Mouse (Mus musculus): ENCODE results near the gene Epas1.

The Epas1 gene

DNA sequence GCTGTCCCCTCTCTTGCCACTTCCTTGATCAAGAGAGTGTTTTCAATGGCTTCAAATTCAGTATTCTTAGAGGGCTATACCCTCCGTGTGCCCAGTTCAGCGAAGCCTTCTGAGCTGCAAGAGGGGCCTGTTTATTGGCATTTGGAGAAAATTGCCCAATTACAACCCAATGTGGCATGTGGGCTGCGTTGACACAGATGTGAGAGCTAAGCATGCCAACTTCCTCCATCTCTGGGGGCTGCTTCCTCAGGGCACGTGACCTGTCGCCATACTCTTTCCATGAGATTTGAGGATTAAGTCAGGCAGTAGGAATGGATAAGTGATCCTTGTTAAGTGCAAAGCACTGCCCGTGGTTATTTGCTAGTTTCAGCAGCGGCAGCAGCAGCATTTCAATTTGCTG, 34.3 kb downstream of the Epas1 start:
- 64% methylated on average over 7 of the region's 7 CpGs for WGBS

- WGBS: 71% methylated on average over 6 of the region's 6 CpGs
Observed at GRCm38 (mm10) chr17:86788316-86788715, 34.8 kb downstream of the Epas1 start.

DNA sequence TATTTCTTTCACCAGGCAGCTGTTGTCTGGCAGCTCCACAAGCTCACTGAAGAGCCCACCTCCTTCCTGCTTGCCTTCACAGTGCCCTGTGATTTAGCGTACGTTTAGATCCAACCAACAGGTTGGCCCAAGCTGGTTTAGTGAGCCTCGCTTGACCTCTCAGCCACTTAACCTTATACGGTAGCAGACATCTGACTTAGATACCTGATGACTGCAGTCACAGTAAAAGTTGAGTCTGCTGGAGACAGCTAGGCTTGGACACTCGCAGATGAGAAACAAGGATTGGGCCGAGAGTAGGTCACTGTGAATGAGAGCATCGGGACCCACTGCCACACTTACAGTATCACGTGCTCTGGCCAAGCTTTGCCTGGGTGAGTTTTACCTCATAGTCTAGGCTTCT, 38.4 kb downstream of the Epas1 start:
- 80% methylated on average over 8 of the region's 8 CpGs for WGBS

DNA sequence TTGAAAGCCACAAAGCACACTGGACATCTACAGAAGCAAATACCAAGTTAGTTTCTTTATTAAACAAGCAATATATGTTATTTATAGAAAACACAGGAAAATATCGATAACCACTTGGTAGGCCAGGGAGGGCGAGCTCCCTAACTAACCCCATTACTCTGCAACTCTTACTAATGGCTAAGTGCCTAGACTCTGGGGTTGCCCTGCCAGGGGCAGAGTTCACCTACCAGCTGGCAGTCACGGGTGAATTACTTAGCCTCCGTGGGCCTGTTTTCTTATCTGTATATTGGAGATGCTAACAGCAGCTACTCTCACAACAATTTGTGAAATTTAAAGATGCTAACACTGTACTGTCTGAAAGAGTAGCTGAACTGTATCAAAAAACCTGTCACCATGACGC, 42.3 kb downstream of the Epas1 start:
- WGBS: 74% methylated on average over 5 of the region's 5 CpGs

DNA sequence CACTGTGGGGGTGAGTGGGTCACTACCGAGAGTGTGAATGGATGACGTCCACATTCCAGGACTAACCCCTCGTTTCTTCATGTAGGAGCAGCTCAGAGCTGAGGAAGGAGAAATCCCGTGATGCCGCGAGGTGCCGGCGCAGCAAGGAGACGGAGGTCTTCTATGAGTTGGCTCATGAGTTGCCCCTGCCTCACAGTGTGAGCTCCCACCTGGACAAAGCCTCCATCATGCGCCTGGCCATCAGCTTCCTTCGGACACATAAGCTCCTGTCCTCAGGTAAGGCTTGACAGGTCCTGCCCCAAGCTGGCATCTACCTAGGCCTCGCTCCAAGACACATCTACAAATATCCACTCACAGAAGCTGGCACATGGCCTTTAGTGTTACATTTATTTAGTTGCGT, 43.5 kb downstream of the Epas1 start:
- 79% methylated on average over 13 of the region's 13 CpGs for WGBS

- 71% methylated on average over 8 of the region's 8 CpGs for WGBS
Observed at GRCm38 (mm10) chr17:86798460-86798859, 45.0 kb downstream of the Epas1 start.

DNA sequence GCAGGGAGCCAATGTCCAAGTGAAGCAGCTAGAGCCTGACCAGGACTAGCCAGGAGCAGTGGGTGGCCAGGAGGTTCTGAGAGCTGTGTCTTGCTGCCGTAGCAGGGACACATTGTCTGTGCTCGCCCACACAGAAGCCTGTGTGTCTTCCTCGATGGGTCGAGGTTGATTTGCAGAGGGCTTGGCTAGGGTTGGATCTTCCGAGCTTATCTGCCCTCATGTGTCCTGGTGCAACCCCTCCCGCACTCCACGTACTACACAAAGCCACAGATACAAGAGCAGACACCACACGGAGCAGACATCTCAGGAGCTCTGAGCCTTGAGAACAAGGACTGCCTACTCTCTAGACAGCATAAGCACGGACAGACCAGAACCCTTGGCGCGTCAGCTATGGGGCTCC, 45.5 kb downstream of the Epas1 start:
- WGBS: 69% methylated on average over 11 of the region's 11 CpGs

DNA sequence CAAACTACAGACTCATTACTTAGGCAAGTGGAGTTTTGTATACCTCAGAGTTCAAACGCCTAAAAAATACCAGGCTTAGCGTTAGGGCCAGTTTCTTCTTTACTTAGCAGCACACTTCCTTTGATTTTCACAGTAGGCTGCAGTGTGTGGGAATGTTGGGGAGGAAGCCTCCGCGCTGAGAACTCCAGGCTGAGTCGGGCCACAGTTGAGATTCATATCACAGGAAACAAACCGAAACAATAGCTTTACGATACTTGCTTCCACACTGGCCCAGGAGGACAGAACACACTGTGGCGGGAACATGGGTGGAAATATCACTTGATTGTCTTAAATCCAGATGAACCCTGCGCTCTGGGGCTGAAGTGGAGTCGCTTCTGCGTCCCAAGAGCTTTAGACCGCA, 47.0 kb downstream of the Epas1 start:
- WGBS: 44% methylated on average over 12 of the region's 12 CpGs

DNA sequence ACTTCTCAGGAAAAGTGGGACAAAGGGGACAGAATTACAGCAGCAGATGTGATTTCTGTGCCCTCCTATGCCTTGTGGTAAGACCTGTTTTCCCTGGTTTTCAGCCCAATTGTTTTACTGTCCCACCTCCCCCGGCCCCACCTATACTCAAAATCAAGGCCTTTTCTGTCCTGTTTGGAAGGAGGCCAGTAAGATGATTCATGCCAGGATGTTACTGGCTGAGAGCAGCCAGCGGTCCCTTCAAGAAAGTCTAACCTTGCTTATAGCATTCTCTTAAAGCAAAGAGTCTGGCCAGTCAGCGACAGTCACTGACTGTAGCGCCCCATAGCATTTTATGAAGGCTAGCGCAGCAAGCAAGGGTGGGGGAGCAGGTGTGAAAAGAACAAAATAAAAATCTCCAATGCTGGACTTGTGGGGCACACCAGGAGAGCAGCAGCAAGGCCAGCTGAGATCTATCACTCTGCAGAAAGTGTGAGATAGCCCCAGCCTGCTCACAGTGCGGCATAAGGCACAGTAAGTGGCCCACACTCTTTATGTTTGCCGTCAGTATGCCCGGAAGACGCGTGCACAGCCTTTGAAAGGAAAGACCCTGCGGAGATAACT, 47.8 kb downstream of the Epas1 start:
- 55% methylated on average over 11 of the region's 11 CpGs for WGBS

- 50% methylated on average over 9 of the region's 9 CpGs for WGBS
Observed at GRCm38 (mm10) chr17:86801876-86802275, 48.4 kb downstream of the Epas1 start.

- WGBS: 62% methylated on average over 9 of the region's 9 CpGs
Observed at GRCm38 (mm10) chr17:86802351-86802985, 49.0 kb downstream of the Epas1 start.

- WGBS: 75% methylated on average over 10 of the region's 10 CpGs
Observed at GRCm38 (mm10) chr17:86803147-86803546, 49.6 kb downstream of the Epas1 start.

DNA sequence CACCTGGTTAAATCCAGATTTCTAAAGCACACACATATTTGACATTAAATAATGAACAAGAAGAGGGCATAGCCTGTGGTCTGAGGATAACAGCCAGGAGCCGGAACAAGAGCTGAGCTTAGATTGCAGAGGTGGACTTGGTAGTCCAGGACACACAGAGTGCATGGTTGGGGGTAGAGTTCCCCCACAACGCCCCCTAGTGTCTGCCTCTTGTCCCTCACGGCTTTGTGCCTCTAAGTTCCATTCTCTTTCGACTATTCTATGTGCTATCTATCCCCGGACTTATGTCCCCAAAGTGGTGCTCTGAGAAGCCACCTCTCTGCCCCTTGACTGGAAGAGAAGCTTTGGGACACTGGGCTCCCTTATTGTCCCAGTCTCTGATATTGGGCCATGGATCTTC, 50.2 kb downstream of the Epas1 start:
- WGBS: 75% methylated on average over 5 of the region's 5 CpGs

DNA sequence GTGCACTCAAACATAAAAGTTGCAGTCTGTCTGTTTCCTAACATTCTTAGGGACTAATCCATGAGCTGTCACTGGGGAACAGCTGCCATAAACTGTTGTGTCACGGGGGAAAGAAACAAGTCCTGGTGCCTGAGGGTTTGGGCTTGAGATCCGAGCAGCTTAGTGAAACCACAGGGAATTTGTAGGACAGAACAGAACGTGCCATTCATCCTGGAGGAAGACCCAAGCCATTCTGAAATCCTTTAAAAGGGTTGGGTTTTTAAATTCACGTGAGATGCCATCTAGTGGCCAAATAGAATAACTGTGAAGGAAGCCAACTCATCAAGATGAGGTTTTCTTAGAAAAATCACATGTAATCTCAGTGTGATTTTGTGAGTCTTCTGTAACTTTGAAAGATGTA, 58.5 kb downstream of the Epas1 start:
- WGBS: 5% methylated on average over 4 of the region's 4 CpGs

DNA sequence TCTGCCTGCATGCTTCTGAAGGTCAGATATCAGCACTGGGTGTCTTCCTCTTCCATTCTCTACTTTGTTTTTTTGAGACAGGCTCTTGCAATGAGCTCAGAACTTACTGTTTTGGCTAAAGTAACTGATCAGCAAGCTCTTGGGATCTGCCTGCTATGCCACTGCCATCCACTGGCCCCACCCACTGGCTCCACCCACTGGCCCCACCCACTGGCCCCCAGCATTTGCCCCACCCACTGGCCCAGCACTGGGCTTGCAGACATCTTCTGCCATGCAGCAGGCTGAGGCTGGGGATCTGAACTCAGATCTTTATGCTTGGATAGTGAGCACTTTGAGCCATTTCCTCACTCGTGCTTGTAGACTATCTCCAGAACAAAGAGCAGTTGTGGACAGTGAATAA, 60.8 kb downstream of the Epas1 start:
- 50% methylated on average over 1 of the region's 1 CpGs for WGBS

GRCm38 (mm10) chr17:86815016-86815865, 61.7 kb downstream of the Epas1 start:
- WGBS: 76% methylated on average over 24 of the region's 24 CpGs

GRCm38 (mm10) chr17:86822017-86822737, 68.7 kb downstream of the Epas1 start:
- WGBS: 88% methylated on average over 8 of the region's 8 CpGs

- WGBS: 94% methylated on average over 18 of the region's 18 CpGs
Observed at GRCm38 (mm10) chr17:86824502-86825162, 71.1 kb downstream of the Epas1 start.

DNA sequence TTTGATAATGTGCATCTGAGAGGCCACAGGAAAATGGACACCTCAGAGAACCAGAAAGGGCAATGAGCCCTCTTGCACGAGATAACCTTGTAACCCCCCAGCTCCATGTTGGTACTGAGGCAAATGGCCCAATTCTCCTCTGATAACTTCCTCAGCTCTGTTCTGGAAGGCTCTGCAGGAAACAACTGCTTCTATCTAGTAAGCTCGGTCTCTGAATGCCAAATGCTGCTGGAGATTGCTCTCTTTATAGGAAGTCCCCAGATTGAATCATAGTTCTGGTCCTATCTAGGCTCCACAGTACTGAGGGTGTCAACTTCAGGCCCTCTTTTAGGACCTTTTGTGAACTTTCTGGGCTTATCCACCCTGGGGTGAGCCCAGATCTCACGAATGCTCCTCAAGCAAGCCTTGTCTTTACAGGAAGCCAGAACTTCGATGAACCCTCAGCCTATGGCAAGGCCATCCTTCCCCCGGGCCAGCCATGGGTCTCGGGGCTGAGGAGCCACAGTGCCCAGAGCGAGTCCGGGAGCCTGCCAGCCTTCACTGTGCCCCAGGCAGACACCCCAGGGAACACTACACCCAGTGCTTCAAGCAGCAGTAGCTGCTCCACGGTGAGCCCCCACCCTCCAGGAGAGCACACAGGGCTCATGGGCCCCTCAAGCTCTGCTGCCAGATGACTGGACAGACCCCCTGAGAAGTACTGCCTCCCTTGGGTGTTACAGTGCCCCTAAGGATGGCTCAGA, 71.8 kb downstream of the Epas1 start:
- 89% methylated on average over 9 of the region's 9 CpGs for WGBS

DNA sequence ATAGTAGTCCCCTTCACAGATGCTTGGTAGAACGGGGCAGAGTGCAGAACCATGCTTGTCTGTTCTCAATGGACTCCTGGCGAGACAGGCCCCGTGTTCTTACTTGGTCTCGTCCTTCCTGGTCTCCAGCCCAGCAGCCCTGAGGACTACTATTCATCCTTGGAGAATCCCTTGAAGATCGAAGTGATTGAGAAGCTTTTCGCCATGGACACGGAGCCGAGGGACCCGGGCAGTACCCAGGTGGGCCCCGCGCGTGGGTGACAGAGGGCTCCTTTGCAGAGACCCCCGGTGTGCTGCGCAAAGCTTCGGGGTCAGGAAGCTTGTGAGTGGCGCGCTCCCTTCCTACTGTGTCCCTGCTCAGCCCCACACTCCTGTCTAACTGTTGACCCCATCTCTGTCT, 72.9 kb downstream of the Epas1 start:
- 94% methylated on average over 17 of the region's 17 CpGs for WGBS
